Mouse (Mus musculus) heart, adult 2 months (tissue): ENCODE measurements around the gene Hesx1. TPM values are rescaled to one million over a fixed set of nuclear protein-coding genes. Genes with fewer than 3 reads are reported as not detected.

ENCODE experiments used
- DNase-seq, 2 experiments: peaks; one replicate each; pipeline ENCODE4 v3.0.0; 2021
- H3K27ac ChIP-seq: fragments of 200-600 bp; 2 replicates; pipeline ENCODE4 v1.8.1; 2022
- H3K27me3 ChIP-seq: fragments of 200-500 bp; 2 replicates; pipeline ENCODE4 v1.6.1; 2012; ENCODE audit warnings: mild to moderate bottlenecking, low read length, inconsistent platforms, mixed read lengths; ENCODE audit not compliant: control insufficient read depth, insufficient read depth
- H3K36me3 ChIP-seq: fragments of 200-500 bp; 2 replicates; pipeline ENCODE4 v1.6.1; 2012; ENCODE audit warnings: low read length, inconsistent platforms; ENCODE audit not compliant: control insufficient read depth, insufficient read depth
- H3K4me1 ChIP-seq: fragments of 200-500 bp; 2 replicates; pipeline ENCODE4 v1.6.1; 2011; ENCODE audit warnings: low read length; ENCODE audit not compliant: control insufficient read depth, insufficient read depth
- H3K4me3 ChIP-seq: fragments of 200-600 bp; 2 replicates; pipeline ENCODE4 v1.8.1; 2022
- H3K79me2 ChIP-seq: fragments of 200-500 bp; replicated peaks from 2 replicates; pipeline ENCODE4 v1.6.1; 2012; ENCODE audit warnings: mild to moderate bottlenecking, inconsistent platforms, low read length, moderate library complexity, mixed read lengths; ENCODE audit not compliant: control insufficient read depth, insufficient read depth
- H3K9ac ChIP-seq: fragments of 200-500 bp; 2 replicates; pipeline ENCODE4 v1.6.1; 2012; ENCODE audit warnings: low read depth, mild to moderate bottlenecking, control low read depth, inconsistent platforms, low read length, mixed read lengths
- CTCF ChIP-seq: fragments of 200-600 bp; IDR thresholded peaks from 2 replicates; pipeline ENCODE4 v1.8.1; 2022; ENCODE audit warnings: antibody characterized with exemption, mild to moderate bottlenecking, moderate library complexity
- EP300 ChIP-seq: fragments of 200-500 bp; IDR thresholded peaks from 2 replicates; pipeline ENCODE4 v1.6.1; 2011; ENCODE audit warnings: low read depth, low read length, control low read depth; ENCODE audit not compliant: insufficient read depth
- POLR2A ChIP-seq: fragments of 200-500 bp; IDR thresholded peaks from 2 replicates; pipeline ENCODE4 v1.6.1; 2011; ENCODE audit warnings: mild to moderate bottlenecking, low read depth, low read length, control low read depth; ENCODE audit not compliant: insufficient read depth
- WGBS: fragments of 180-500 bp; shearing (Covaris S2); methylation state at CpG from one replicate; pipeline ENCODE4 v1.1.7; 2018; 5-methylcytosine and 5-hydroxymethylcytosine counted together
- intact Hi-C: fragments of 180-260 bp; cut with DNase I; formaldehyde crosslinking; loops from one replicate; pipeline ENCODE4 v1.15.1; 2025
- polyA plus RNA-seq: library from polyadenylated mRNA; depleted of rRNA; stranded (reverse); fragments of >200 nt; gene quantifications from 2 replicates; pipeline ENCODE4 v1.2.3, GENCODE M21; 2012
- total RNA-seq, 2 experiments: library from RNA; stranded (reverse); gene quantifications; 2 replicates each; pipeline ENCODE4 v1.2.3; 2021

The Hesx1 gene
- total and polyA plus RNA-seq, 3 experiments, result not detected

DNA sequence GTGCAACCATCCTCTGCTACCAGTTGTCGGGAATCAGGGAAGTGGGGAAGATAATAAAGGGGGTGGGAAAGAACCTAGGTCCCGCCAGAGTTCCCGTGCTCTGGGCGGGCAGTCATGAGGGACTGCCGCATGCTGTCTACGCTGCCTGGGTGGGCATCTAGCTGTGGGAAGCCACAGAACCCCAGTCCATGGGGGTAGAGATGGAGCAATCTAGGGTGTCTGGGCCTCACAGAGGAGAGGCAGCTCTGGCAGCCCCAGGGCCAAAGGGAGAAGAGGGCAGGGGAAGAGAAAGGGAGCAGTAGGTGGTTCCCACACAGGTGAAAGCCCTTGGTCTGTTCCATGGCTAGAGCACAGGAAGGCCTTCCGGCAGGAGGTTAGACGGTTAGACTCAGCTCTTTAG, 13.2 kb upstream of the Hesx1 start:
- Histone ChIP-seq H3K4me1 (no peaks in the 10 kb centered on the region), H3K4me3 (no peak overlapping the region), H3K27me3 (no peaks in the 10 kb centered on the region), H3K79me2 (no peaks in the 10 kb centered on the region), H3K27ac (no peak overlapping the region), H3K9ac (no peak overlapping the region), H3K36me3 (no peaks in the 10 kb centered on the region)
- 95% methylated on average over 8 of the region's 8 CpGs for WGBS
- no peak for TF ChIP-seq EP300
- TF ChIP-seq CTCF, result no peak
- no peak for TF ChIP-seq POLR2A
- DNase-seq, result no peak
- intact Hi-C loops, result no loop called here

- Histone ChIP-seq H3K9ac (no peak overlapping the region), H3K4me3 (no peak overlapping the region), H3K79me2 (no peaks in the 10 kb centered on the region), H3K4me1 (no peaks in the 10 kb centered on the region), H3K36me3 (no peaks in the 10 kb centered on the region), H3K27me3 (no peaks in the 10 kb centered on the region), H3K27ac (no peak overlapping the region)
- 66% methylated on average over 5 of the region's 5 CpGs for WGBS
- TF ChIP-seq EP300 (no peak), CTCF (peak; percentile 55)
- intact Hi-C loops, result no loop called here
- no peak for DNase-seq
Measured at GRCm38 (mm10) chr14:26981494-26982149, 12.6 kb upstream of the Hesx1 start.

DNA sequence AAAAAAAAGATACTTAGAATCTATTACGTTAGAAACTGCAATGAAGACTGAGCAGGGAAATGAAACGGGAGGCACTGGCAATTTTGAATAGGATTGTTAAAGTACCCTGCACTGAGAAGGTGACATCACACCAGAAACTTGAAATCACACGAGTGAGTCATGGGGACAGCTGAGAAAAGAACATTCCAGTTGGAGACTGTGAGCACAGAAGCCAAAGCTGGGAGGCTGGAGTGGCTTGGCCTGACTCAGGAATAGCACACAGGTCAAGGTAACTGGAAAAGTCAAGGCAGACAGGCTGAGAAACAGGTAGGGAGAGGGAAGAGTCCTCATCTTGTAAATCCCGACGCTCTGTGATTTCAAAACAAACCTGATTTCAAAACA, 12.1 kb upstream of the Hesx1 start:
- DNase-seq, result no peak
- intact Hi-C loops, result no loop called here
- H3K36me3 ChIP-seq, result no peaks in the 10 kb centered on the region
- H3K27me3 ChIP-seq, result no peaks in the 10 kb centered on the region
- no peaks in the 10 kb centered on the region for H3K79me2 ChIP-seq
- H3K9ac ChIP-seq, result no peak overlapping the region
- H3K4me1 ChIP-seq, result no peaks in the 10 kb centered on the region
- no peak overlapping the region for H3K27ac ChIP-seq
- H3K4me3 ChIP-seq, result no peak overlapping the region
- 65% methylated on average over 5 of the region's 5 CpGs for WGBS
- TF ChIP-seq POLR2A, result no peak
- no peak for TF ChIP-seq CTCF
- no peak for TF ChIP-seq EP300

DNA sequence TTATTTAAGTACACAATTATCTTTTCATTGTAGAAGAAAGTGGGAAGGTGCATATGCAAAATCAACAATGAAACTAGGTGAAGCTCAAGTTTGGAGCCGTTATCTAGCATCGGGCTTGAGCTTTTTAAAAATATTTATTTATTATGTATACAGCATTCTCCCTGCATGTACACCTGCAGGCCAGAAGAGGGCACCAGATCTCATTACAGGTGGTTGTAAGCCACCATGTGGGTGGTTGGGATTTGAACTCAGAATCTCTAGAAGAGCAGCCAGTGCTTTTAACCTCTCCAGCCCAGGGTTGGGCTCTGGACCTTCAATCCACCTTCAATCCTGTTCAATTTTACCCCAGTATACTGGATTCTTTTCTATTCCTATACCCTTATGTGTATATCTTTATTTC, 5.5 kb upstream of the Hesx1 start:
- WGBS, result 63% methylated on average over 2 of the region's 2 CpGs
- Histone ChIP-seq H3K27me3 (no peaks in the 10 kb centered on the region), H3K36me3 (no peaks in the 10 kb centered on the region; the same call in 1 of the 2 replicates), H3K9ac (no peak overlapping the region), H3K27ac (no peak overlapping the region), H3K4me1 (no peaks in the 10 kb centered on the region; the same call in 1 of the 2 replicates), H3K4me3 (no peak overlapping the region), H3K79me2 (no peaks in the 10 kb centered on the region)
- intact Hi-C loops, result no loop called here
- TF ChIP-seq POLR2A (no peak), CTCF (peak; percentile 72), EP300 (no peak)
- no peak for DNase-seq

- no peaks in the 10 kb centered on the region for H3K27me3 ChIP-seq
- H3K27ac ChIP-seq, result no peak overlapping the region
- no peaks in the 10 kb centered on the region; the same call in 1 of the 2 replicates for H3K36me3 ChIP-seq
- H3K9ac ChIP-seq, result no peak overlapping the region
- peaks cover 2% of the 10 kb centered on the region; the same call in 1 of the 2 replicates for H3K4me1 ChIP-seq
- 84% methylated on average over 18 of the region's 18 CpGs for WGBS
- intact Hi-C loops, result no loop called here
- TF ChIP-seq CTCF (no peak), EP300 (no peak), POLR2A (no peak)
- no peaks in the 10 kb centered on the region for H3K79me2 ChIP-seq
- DNase-seq, result no peak
- no peak overlapping the region for H3K4me3 ChIP-seq
Measured at GRCm38 (mm10) chr14:26991622-26992021, 2.6 kb upstream of the Hesx1 start.

DNA sequence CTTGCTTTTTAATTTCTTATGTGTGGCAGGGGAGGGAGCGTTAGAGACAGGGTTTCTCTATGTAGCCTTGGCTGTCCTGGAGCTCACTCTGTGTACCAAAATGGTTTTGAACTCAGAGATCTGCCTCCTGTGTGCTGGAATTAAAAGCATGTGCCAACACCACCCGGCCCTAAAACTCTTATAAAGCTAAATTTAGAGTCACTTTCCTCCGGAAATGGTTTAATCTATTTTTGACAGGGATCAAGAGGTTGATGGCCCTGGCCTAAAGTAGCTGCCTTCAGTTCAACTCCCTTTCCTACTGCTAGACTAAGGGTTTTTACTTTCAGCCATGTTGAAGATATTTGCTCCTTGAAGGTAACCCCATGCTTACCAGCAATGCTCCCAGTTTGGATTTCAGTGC, 789 bp upstream of the Hesx1 start:
- Histone ChIP-seq H3K4me3 (no peak overlapping the region), H3K36me3 (no peaks in the 10 kb centered on the region; the same call in 1 of the 2 replicates), H3K4me1 (peaks cover 2% of the 10 kb centered on the region; the same call in 1 of the 2 replicates), H3K27me3 (no peaks in the 10 kb centered on the region), H3K27ac (no peak overlapping the region), H3K9ac (no peak overlapping the region), H3K79me2 (no peaks in the 10 kb centered on the region)
- TF ChIP-seq EP300 (no peak), CTCF (no peak), POLR2A (no peak)
- 23% methylated on average over 3 of the region's 3 CpGs for WGBS
- no peak for DNase-seq
- intact Hi-C loops, result no loop called here
